Mouse (Mus musculus) small intestine, adult 2 months (tissue): Measurements from ENCODE around the gene Il17re.

Experiments
- CTCF ChIP-seq: fragments of 200-500 bp; IDR thresholded peaks from 2 replicates; pipeline ENCODE4 v1.5.1; 2012; ENCODE audit warnings: low read depth, mild to moderate bottlenecking, control low read depth, inconsistent platforms, low read length, moderate library complexity, mixed read lengths; ENCODE audit not compliant: insufficient replicate concordance, insufficient read length; ENCODE audit errors: extremely low read depth
- POLR2A ChIP-seq: fragments of 200-500 bp; IDR thresholded peaks from 2 replicates; pipeline ENCODE4 v1.6.1; 2012; ENCODE audit warnings: low read depth, mild to moderate bottlenecking, control low read depth, inconsistent platforms, low read length, moderate library complexity

DNA sequence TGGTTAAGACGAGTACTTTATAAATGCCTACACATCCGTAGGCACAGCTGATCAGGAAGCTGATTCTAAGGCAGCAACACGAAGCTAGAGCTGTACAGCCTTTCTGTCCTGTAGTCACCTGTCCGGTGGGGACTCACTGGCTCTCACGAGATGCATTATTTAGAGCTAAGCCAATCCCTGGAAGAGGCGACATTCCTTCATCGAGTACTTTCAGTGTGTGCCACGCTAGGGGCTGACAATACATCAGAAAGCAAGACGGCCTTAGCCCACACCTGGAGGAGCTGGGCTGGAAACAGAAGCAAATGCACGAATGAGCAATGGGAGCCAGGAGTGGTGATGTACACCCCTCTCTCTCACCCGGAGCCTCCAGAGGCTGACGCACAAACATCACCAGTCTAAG, 21.1 kb upstream of the Il17re start:
- TF ChIP-seq POLR2A, result no peak
- no peak for TF ChIP-seq CTCF
